Mouse (Mus musculus): ENCODE data around the gene Arhgef15. TPM values are rescaled to one million over a fixed set of nuclear protein-coding genes. Genes with fewer than 3 reads are reported as not detected.

The Arhgef15 gene
- total RNA-seq, 1 experiment, result 2.5 TPM

DNA sequence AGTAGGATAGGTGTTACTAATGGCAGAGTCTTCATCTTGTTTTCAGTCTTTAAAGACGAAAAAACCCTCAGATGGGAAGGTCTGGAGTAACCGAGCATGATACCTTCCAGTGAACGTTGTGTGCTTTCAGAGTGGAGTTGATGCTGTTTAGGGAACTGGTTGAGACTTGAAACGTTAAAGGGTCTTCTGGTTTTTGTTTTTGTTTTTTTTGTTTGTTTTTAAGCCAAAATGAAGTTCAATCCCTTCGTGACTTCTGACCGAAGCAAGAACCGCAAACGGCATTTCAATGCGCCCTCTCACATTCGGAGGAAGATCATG is 55.3 kb downstream of the Arhgef15 start:
- TF ChIP-seq CHD2 (IDR thresholded peaks at IDR 0.05; ENCODE audit: low read depth, low read length), result no peak
- TF ChIP-seq MAFK (IDR thresholded peaks at IDR 0.05; ENCODE audit: insufficient read depth, low read depth, low read length), result no peak
- TF ChIP-seq HCFC1 (IDR thresholded peaks at IDR 0.05; ENCODE audit: borderline replicate concordance, insufficient read depth, low read length), result no peak
- TF ChIP-seq ZC3H11A (IDR thresholded peaks at IDR 0.05; ENCODE audit: borderline replicate concordance, low read depth, low read length), result no peak
- TF ChIP-seq ZNF384 (IDR thresholded peaks at IDR 0.05; ENCODE audit: low read depth, low read length), result no peak
- H3K4me3 ChIP-seq (ENCODE audit: insufficient read depth in 1 of 2, low read depth in 1 of 2, low read length in 2 of 2, poor library complexity in 1 of 2, severe bottlenecking in 1 of 2), result peak overlapping the region; percentile 93 to 97
- H3K27ac ChIP-seq (ENCODE audit: insufficient read depth, low read depth, low read length, poor library complexity, severe bottlenecking), result peak overlapping the region; percentile 88; the same call in 1 of the 2 replicates
- in situ Hi-C loops (cut with MboI; ENCODE audit: low sequenced_read_pairs in 2 of 2, unreplicated experiment in 2 of 2), result no loop called here
- H3K36me3 ChIP-seq (ENCODE audit: control insufficient read depth, insufficient read depth, low read length, poor library complexity, severe bottlenecking), result peaks cover 35% of the 10 kb centered on the region
- H3K9ac ChIP-seq (ENCODE audit: insufficient read depth, low read depth, low read length, poor library complexity, severe bottlenecking), result peak overlapping the region; percentile 100
- DNase-seq (ENCODE audit: low read depth, low spot score), result no peak
- H3K9me3 ChIP-seq (ENCODE audit: control insufficient read depth, insufficient read depth, low read depth, low read length), result no peaks in the 10 kb centered on the region
- no peaks in the 10 kb centered on the region for H3K4me1 ChIP-seq (ENCODE audit: control insufficient read depth in 2 of 2, insufficient read depth in 2 of 2, low read length in 2 of 2, poor library complexity in 1 of 2)

DNA sequence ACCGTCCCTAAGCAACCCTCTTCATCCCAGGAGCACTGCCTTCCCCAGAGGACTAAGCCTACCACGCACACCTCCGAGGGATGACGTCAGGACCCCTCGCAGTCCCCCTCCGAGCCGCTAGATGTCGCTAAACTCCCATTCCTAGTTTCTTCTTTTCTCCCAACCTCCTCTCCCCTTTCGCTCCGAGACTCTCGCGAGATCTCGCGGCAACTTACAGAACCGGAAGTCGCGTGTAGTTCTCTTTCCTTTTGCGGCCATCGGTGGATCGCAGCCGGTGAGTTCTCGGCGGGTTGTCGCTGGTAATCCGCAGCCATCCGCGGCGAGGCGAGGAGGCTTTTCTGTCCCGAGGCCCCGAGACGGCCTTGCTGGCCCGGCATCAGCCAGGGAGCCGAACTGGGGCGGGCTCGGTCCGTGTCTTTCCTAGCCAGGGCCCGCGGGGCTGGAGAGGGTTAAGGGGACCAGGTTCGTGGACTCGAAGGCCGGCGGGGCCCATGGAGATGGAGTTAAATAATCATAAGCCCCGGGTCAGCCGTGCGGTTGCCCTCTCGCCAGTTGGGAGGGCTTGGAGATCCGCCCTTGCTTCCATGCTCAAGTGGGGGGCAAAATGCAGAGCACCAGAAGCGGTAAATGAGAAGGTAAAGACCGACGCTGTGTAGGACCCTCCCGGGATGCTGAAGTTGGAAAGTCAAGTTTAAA is 55.8 kb downstream of the Arhgef15 start, which contains the start of gene Rpl26:
Gene Rpl26 (plus strand): TSS at position 233 of the 696 bp plus-strand sequence.
- peak within 1 kb of the TSS; percentile 100 for H3K9ac ChIP-seq (ENCODE audit: insufficient read depth, low read depth, low read length, poor library complexity, severe bottlenecking)
- in situ Hi-C loops (cut with MboI; ENCODE audit: low sequenced_read_pairs in 2 of 2, unreplicated experiment in 2 of 2), result no loop called here
- H3K36me3 ChIP-seq (ENCODE audit: control insufficient read depth, insufficient read depth, low read length, poor library complexity, severe bottlenecking), result peaks cover 35% of the 10 kb centered on the region
- no peaks in the 10 kb centered on the region for H3K9me3 ChIP-seq (ENCODE audit: control insufficient read depth, insufficient read depth, low read depth, low read length)
- TF ChIP-seq CHD2 (IDR thresholded peaks at IDR 0.05; ENCODE audit: low read depth, low read length), result peak; percentile 100
- TF ChIP-seq ZC3H11A (IDR thresholded peaks at IDR 0.05; ENCODE audit: borderline replicate concordance, low read depth, low read length), result no peak
- peak; percentile 73; the same call in 1 of the 2 replicates for TF ChIP-seq HCFC1 (IDR thresholded peaks at IDR 0.05; ENCODE audit: borderline replicate concordance, insufficient read depth, low read length)
- TF ChIP-seq ZNF384 (IDR thresholded peaks at IDR 0.05; ENCODE audit: low read depth, low read length), result no peak
- TF ChIP-seq MAFK (IDR thresholded peaks at IDR 0.05; ENCODE audit: insufficient read depth, low read depth, low read length), result no peak
- DNase-seq (ENCODE audit: low read depth, low spot score), result peak; percentile 100
- H3K4me3 ChIP-seq (ENCODE audit: insufficient read depth in 1 of 2, low read depth in 1 of 2, low read length in 2 of 2, poor library complexity in 1 of 2, severe bottlenecking in 1 of 2), result peak within 1 kb of the TSS; percentile 93 to 97
- H3K4me1 ChIP-seq (ENCODE audit: control insufficient read depth in 2 of 2, insufficient read depth in 2 of 2, low read length in 2 of 2, poor library complexity in 1 of 2), result no peaks in the 10 kb centered on the region
- peak within 1 kb of the TSS; percentile 88 for H3K27ac ChIP-seq (ENCODE audit: insufficient read depth, low read depth, low read length, poor library complexity, severe bottlenecking)

DNA sequence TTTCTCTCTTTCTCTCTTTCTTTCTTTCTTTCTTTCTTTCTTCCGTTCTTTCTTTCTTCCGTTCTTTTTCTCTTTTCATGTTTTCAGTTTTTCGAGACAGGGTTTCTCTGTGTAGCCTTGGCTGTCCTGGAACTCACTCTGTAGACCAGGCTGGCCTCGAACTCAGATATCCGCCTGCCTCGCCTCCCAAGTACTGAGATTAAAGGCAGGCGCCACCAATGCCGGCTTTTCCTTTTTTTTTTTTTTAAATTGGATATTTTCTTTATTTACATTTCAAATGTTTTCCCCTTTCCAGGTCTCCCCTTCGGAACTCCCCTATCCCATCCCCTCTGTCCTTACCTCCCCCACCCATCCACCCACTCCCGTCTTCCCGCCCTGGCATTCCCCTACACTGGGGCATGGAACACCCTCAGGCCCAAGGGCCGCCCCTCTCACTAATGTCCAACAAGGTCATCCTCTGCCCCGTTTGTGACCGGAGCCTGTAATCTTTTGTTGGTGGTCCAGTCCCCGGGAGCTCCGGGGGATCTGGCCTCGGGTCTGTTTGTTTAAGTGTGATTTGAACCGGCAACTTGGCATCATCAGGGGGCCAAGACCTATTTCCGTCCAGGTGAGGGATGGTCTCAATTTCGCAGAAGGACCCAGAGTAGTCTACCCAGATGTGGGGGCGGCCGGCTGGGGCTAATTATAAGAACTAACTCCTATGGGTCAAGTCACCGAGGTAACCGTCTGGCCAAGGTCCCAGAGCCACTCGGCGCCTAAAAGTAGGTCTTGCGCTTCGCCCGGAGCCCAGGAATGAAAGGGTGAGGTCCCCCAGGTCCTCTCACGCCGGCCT is 56.5 kb downstream of the Arhgef15 start:
- peak overlapping the region; percentile 30 to 40 for H3K4me3 ChIP-seq (ENCODE audit: insufficient read depth in 1 of 2, low read depth in 1 of 2, low read length in 2 of 2, poor library complexity in 1 of 2, severe bottlenecking in 1 of 2)
- TF ChIP-seq ZNF384 (IDR thresholded peaks at IDR 0.05; ENCODE audit: low read depth, low read length) (no peak), ZC3H11A (IDR thresholded peaks at IDR 0.05; ENCODE audit: borderline replicate concordance, low read depth, low read length) (no peak), HCFC1 (IDR thresholded peaks at IDR 0.05; ENCODE audit: borderline replicate concordance, insufficient read depth, low read length) (no peak), MAFK (IDR thresholded peaks at IDR 0.05; ENCODE audit: insufficient read depth, low read depth, low read length) (no peak), CHD2 (IDR thresholded peaks at IDR 0.05; ENCODE audit: low read depth, low read length) (no peak)
- in situ Hi-C loops (cut with MboI; ENCODE audit: low sequenced_read_pairs in 2 of 2, unreplicated experiment in 2 of 2), result no loop called here
- H3K4me1 ChIP-seq (ENCODE audit: control insufficient read depth in 2 of 2, insufficient read depth in 2 of 2, low read length in 2 of 2, poor library complexity in 1 of 2), result no peaks in the 10 kb centered on the region
- peak overlapping the region; percentile 41 for H3K9ac ChIP-seq (ENCODE audit: insufficient read depth, low read depth, low read length, poor library complexity, severe bottlenecking)
- H3K36me3 ChIP-seq (ENCODE audit: control insufficient read depth, insufficient read depth, low read length, poor library complexity, severe bottlenecking), result peaks cover 32% of the 10 kb centered on the region
- DNase-seq (ENCODE audit: low read depth, low spot score), result no peak
- H3K9me3 ChIP-seq (ENCODE audit: control insufficient read depth, insufficient read depth, low read depth, low read length), result no peaks in the 10 kb centered on the region
- H3K27ac ChIP-seq (ENCODE audit: insufficient read depth, low read depth, low read length, poor library complexity, severe bottlenecking), result 0 out of 2 replicates have a peak overlapping the region, but pooled peaks have one; percentile 0

DNA sequence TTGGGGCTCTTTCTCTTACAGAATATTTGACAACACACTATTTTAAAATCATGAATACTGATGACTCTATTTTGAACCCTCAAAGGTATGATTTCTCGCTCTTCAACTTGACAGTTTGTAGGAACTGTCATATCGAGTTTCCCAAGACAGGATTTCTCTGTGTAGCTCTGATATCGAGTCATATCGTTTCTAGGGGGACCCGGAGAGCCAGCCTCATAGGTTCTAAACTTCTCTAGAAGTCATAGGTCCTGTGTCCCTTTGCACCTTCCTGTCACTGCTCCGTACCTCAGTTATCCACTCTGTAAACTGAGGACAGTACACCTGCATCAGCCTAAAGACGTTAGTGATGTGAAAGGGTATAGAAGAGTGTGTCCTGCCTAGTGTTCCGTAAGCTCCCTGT is 57.5 kb downstream of the Arhgef15 start:
- Histone ChIP-seq H3K36me3 (ENCODE audit: control insufficient read depth, insufficient read depth, low read length, poor library complexity, severe bottlenecking) (peaks cover 24% of the 10 kb centered on the region), H3K9me3 (ENCODE audit: control insufficient read depth, insufficient read depth, low read depth, low read length) (no peaks in the 10 kb centered on the region), H3K4me3 (ENCODE audit: insufficient read depth in 1 of 2, low read depth in 1 of 2, low read length in 2 of 2, poor library complexity in 1 of 2, severe bottlenecking in 1 of 2) (no peak overlapping the region), H3K9ac (ENCODE audit: insufficient read depth, low read depth, low read length, poor library complexity, severe bottlenecking) (no peak overlapping the region), H3K27ac (ENCODE audit: insufficient read depth, low read depth, low read length, poor library complexity, severe bottlenecking) (no peak overlapping the region), H3K4me1 (ENCODE audit: control insufficient read depth in 2 of 2, insufficient read depth in 2 of 2, low read length in 2 of 2, poor library complexity in 1 of 2) (no peaks in the 10 kb centered on the region)
- TF ChIP-seq MAFK (IDR thresholded peaks at IDR 0.05; ENCODE audit: insufficient read depth, low read depth, low read length), result no peak
- TF ChIP-seq ZNF384 (IDR thresholded peaks at IDR 0.05; ENCODE audit: low read depth, low read length), result no peak
- TF ChIP-seq CHD2 (IDR thresholded peaks at IDR 0.05; ENCODE audit: low read depth, low read length), result no peak
- TF ChIP-seq ZC3H11A (IDR thresholded peaks at IDR 0.05; ENCODE audit: borderline replicate concordance, low read depth, low read length), result no peak
- TF ChIP-seq HCFC1 (IDR thresholded peaks at IDR 0.05; ENCODE audit: borderline replicate concordance, insufficient read depth, low read length), result no peak
- no peak for DNase-seq (ENCODE audit: low read depth, low spot score)
- in situ Hi-C loops (cut with MboI; ENCODE audit: low sequenced_read_pairs in 2 of 2, unreplicated experiment in 2 of 2), result no loop called here
